Mouse (Mus musculus) liver, embryonic 16.5 days (tissue): ENCODE results near the gene Secisbp2. TPM values are rescaled to one million over a fixed set of nuclear protein-coding genes. Genes with fewer than 3 reads are reported as not detected.

Experiments used
- ATAC-seq: fragments of 200-750 bp; cut with Nextera tagmentation; 2 replicates; pipeline ENCODE4 v1.8.0; 2017; ENCODE audit warnings: low read depth, mild to moderate bottlenecking, moderate number of reproducible peaks, moderate library complexity
- H3K27ac ChIP-seq: fragments of 300-500 bp; sonication (generic); 2 replicates; pipeline ENCODE4 v1.5.1; 2014; ENCODE audit warnings: mild to moderate bottlenecking, low read length
- H3K27me3 ChIP-seq: fragments of 300-500 bp; sonication (generic); 2 replicates; pipeline ENCODE4 v1.6.1; 2014; ENCODE audit warnings: low read depth, low read length, mixed read lengths; ENCODE audit not compliant: control insufficient read depth, insufficient read depth
- H3K36me3 ChIP-seq: fragments of 300-500 bp; sonication (generic); 2 replicates; pipeline ENCODE4 v1.6.1; 2014; ENCODE audit warnings: mild to moderate bottlenecking; ENCODE audit not compliant: control insufficient read depth, insufficient read depth
- H3K4me1 ChIP-seq: fragments of 300-500 bp; sonication (generic); 2 replicates; pipeline ENCODE4 v1.6.1; 2014; ENCODE audit warnings: low read depth, low read length, mixed read lengths; ENCODE audit not compliant: control insufficient read depth
- H3K4me2 ChIP-seq: fragments of 300-500 bp; sonication (generic); 2 replicates; pipeline ENCODE4 v1.6.1; 2014; ENCODE audit warnings: low read depth, low read length, mixed read lengths
- H3K4me3 ChIP-seq: fragments of 300-500 bp; sonication (generic); 2 replicates; pipeline ENCODE4 v1.5.1; 2014; ENCODE audit warnings: low read depth, mild to moderate bottlenecking, low read length
- H3K9ac ChIP-seq: fragments of 300-500 bp; sonication (generic); 2 replicates; pipeline ENCODE4 v1.6.1; 2014; ENCODE audit warnings: low read depth, low read length
- H3K9me3 ChIP-seq: fragments of 300-500 bp; sonication (generic); replicated peaks from 2 replicates; pipeline ENCODE4 v1.6.1; 2016; ENCODE audit warnings: low read length; ENCODE audit not compliant: control insufficient read depth
- WGBS: fragments of 180-500 bp; shearing (Covaris S2); extraction: QIAGEN DNeasy Blood & Tissue Kit; methylation state at CpG from one replicate; pipeline ENCODE4 v1.1.7; 2014; ENCODE audit not compliant: insufficient replicate concordance; 5-methylcytosine and 5-hydroxymethylcytosine counted together
- polyA plus RNA-seq: library from polyadenylated mRNA; unstranded; fragments of >200 nt; fragmentation: Nextera tagmentation; extraction: Ambion mirVana; gene quantifications from 2 replicates; pipeline ENCODE4 v1.2.1, GENCODE M21; 2015

Gene Secisbp2
- polyA plus RNA-seq, 1 experiment from 2014 or later, result 13.6 TPM

DNA sequence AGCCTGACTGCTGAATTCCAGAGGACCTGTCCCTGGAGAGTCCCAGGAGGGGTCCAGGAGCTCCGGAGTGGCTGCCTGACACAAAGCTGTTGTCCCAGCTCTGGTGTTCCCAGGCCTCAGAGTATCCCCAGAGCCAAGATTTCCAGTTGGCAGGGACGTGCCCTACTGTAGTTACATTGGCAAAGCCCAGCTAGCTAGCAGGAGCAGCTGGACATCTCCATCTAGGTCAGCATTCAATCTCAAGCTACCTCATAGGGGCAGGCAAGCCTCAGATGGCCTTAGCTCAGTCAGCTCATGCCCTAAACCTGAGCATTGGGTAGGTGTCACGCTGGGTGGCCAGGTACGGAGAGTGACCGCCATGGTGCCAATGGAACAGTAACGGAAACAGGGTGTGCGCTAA, 80.0 kb downstream of the Secisbp2 start:
- Histone ChIP-seq H3K9ac (no peak overlapping the region), H3K27me3 (no peaks in the 10 kb centered on the region), H3K4me1 (peaks cover 20% of the 10 kb centered on the region), H3K4me2 (no peak overlapping the region), H3K9me3 (no peaks in the 10 kb centered on the region), H3K36me3 (no peaks in the 10 kb centered on the region), H3K4me3 (no peak overlapping the region), H3K27ac (no peak overlapping the region)
- ATAC-seq, result no peak
- 80% methylated on average over 7 of the region's 7 CpGs for WGBS

DNA sequence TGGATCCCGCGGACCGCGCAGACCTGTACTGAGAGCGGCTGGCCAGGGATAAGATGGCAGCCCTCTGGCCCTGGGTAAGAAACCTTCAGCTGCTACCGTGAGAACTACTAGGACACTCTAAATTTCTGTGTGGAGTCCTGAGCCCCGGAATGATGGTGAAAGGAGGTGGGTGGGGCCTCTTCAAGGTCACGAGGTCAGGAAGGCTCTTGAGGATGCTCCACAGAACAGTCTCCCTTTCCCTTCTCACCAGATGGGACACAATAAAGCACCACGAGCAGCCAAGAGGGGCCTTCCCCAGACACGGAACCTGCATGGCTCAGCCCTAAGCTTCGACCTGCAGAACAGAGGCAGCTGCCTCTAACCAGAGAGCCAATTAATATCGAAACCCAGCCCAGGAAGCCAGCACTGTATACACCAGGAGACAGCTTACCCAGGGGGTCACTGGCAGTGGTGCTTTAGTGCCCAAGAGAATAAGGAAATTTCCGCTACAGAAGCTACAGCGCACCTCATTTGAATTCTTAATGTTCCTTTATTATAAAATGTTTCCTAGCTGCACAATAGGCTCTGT, 80.7 kb downstream of the Secisbp2 start:
- no peak overlapping the region for H3K4me2 ChIP-seq
- WGBS, result 83% methylated on average over 14 of the region's 14 CpGs
- no peak for ATAC-seq
- no peaks in the 10 kb centered on the region for H3K9me3 ChIP-seq
- H3K4me3 ChIP-seq, result no peak overlapping the region
- H3K4me1 ChIP-seq, result peaks cover 24% of the 10 kb centered on the region
- H3K27ac ChIP-seq, result no peak overlapping the region
- H3K36me3 ChIP-seq, result no peaks in the 10 kb centered on the region
- no peak overlapping the region for H3K9ac ChIP-seq
- no peaks in the 10 kb centered on the region for H3K27me3 ChIP-seq

Other genes starting within 250 kb of the Secisbp2 start
- gene S1pr3, start 243.1 kb upstream of the Secisbp2 start, polyA plus RNA-seq, result 1.2 and 1.5 TPM in 2 replicates
- 0.07 TPM in 1 of 2 replicates, not detected in the other for gene Shc3, start 82.3 kb upstream of the Secisbp2 start, polyA plus RNA-seq
- 330 and 390 TPM in 2 replicates for gene Cks2, start 6.5 kb upstream of the Secisbp2 start, polyA plus RNA-seq
- 3.7 and 4.1 TPM in 2 replicates for gene Sema4d, start 142.1 kb downstream of the Secisbp2 start, polyA plus RNA-seq
- gene Gadd45g, start 195.0 kb downstream of the Secisbp2 start, polyA plus RNA-seq, result 11.2 and 11.7 TPM in 2 replicates